Comparison of ENCODE assay signal across 7 mouse cellular contexts in genomic region chr15:6707551-6707935, GRCm38 (mm10). TPM values are rescaled to one million over a fixed set of nuclear protein-coding genes. Genes with fewer than 3 reads are reported as not detected.
DNase-seq lines count a peak whose midpoint lies in the region; ATAC-seq lines count a peak whose summit lies in the region.

No protein-coding gene starts in this region.

- no peaks in the 10 kb centered on the region for H3K36me3 ChIP-seq in midbrain, embryonic 10.5 days

- peak overlapping the region; percentile 96 for H3K27ac ChIP-seq in midbrain, embryonic 10.5 days (replicated peaks)

- H3K4me3 ChIP-seq in midbrain, embryonic 10.5 days: peak overlapping the region; percentile 91

- ATAC-seq in inflammation-experienced regulatory T-cells, adult 6 months: peak; percentile 36

- no peaks in the 10 kb centered on the region; the same call in 1 of the 2 replicates for H3K27me3 ChIP-seq in midbrain, embryonic 10.5 days (ENCODE audit: low read depth, poor library complexity, severe bottlenecking)

- no peaks in the 10 kb centered on the region for H3K9me3 ChIP-seq in midbrain, embryonic 10.5 days (replicated peaks)

- H3K4me1 ChIP-seq in midbrain, embryonic 10.5 days: peaks cover 24% of the 10 kb centered on the region

- DNase-seq in adrenal gland, adult 18-20 months (ENCODE audit: low spot score in 2 of 2): peak; percentile 67 to 69
- peak; percentile 82 for DNase-seq in embryo, embryonic 10 days (ENCODE audit: low spot score)
- DNase-seq in gastrocnemius, adult 8-10 months (ENCODE audit: low spot score in 2 of 2): peak; percentile 40 to 49
- DNase-seq in left cerebral cortex, postnatal 4 days: peak; percentile 61
- DNase-seq in midbrain, embryonic 10.5 days (ENCODE audit: low spot score): peak; percentile 84
- peak; percentile 57 for DNase-seq in right cerebral cortex, postnatal 4 days

- 0% methylated on average over 43 of the region's 43 CpGs for WGBS in midbrain, embryonic 10.5 days

- intact Hi-C loops in left cerebral cortex, postnatal 4 days (cut with DNase I): no loop called here

RNA-seq across cellular contexts. Expression of gene Rictor, which starts 0.6 kb away (rescaled TPM):
- total RNA-seq in adrenal gland, adult 18-20 months (2021): 10 to 100 TPM; 18.9 to 26.6 TPM
- total RNA-seq in gastrocnemius, adult 8-10 months (2022): 10 to 100 TPM in 2 of 4 experiments, 1 to 10 TPM in 2; 9.1 to 13.3 (median 10.1) TPM
- polyA plus RNA-seq in inflammation-experienced regulatory T-cells, adult 6 months (2017; shearing (Covaris generic)): 10 to 100 TPM; 20.5 to 30.7 (median 28.6) TPM
- 10 to 100 TPM; 38.4 to 39.9 TPM for total RNA-seq in left cerebral cortex, postnatal 4 days (2021)
- 37.9 and 41.9 TPM in 2 replicates for polyA plus RNA-seq in midbrain, embryonic 10.5 days (2016; fragmentation: Nextera tagmentation; extraction: Ambion mirVana)

Comparison
In these comparisons a context has a peak if more than half of its experiments do, and no peak if none do; other contexts are left out.
1. Peak in every context shown above with its lines: DNase-seq, ATAC-seq, H3K4me3 ChIP-seq and H3K27ac ChIP-seq.